ENCODE assay signal across 8 mouse cellular contexts in the genomic region with DNA sequence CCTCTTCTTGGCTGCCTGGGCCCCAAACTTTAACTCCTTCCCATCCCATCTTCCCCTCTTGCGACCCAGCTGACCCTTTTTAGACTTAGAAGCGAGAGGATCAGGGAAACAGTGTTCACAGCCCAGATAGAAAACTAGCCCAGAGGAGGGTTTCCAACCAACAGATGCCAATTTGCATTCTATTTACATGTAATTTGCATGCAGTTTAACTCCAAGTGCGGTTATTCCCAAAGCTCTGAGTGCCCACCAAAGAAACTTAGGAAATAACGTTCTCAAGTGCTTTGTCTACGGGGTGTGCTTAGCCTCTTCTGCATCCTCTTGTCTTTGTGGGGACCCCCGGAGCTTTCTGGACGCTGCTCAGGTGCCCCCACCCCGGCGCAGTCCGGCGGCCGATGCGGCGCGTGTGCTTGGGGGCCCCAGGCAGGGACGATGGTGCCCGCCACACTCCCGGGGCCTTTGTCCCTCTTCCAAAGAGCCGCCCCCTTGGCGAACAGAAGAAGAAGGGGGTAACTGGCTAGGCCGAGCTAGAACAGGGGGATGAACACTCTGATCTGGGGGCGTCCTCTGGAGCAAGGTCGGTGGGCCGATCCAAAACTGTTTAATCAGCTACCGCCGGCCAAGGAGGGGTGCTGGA. TPM values are rescaled to one million over a fixed set of nuclear protein-coding genes. Genes with fewer than 3 reads are reported as not detected.
A peak's percentile ranks its signal among the peaks of the same experiment; 100 is the strongest.
DNase-seq lines count a peak whose midpoint lies in the region; ATAC-seq lines count a peak whose summit lies in the region.

No protein-coding gene starts in this region.

- intact Hi-C loops in left cerebral cortex, postnatal 14 days (cut with DNase I): loop anchor here (5.0 to 10.0 kb wide), 3 partner anchors 96 to 399 kb away; a partner anchor contains a TSS

- H3K4me1 ChIP-seq in erythroblast, embryonic 14.5 days (ENCODE audit: control insufficient read depth): 0 out of 2 replicates have a peak, but pooled peaks cover 3% of the 10 kb centered on the region
- peaks cover 65% of the 10 kb centered on the region for H3K4me1 ChIP-seq in hindbrain, embryonic 10.5 days (replicated peaks)
- peaks cover 33% of the 10 kb centered on the region for H3K4me1 ChIP-seq in midbrain, embryonic 11.5 days (ENCODE audit: control insufficient read depth, insufficient read depth, low read length)

- peaks cover 42% of the 10 kb centered on the region for H3K27me3 ChIP-seq in erythroblast, embryonic 14.5 days (ENCODE audit: control insufficient read depth)
- peaks cover 6% of the 10 kb centered on the region for H3K27me3 ChIP-seq in hindbrain, embryonic 10.5 days (ENCODE audit: insufficient read depth, poor library complexity, severe bottlenecking)
- H3K27me3 ChIP-seq in midbrain, embryonic 11.5 days (ENCODE audit: control insufficient read depth, insufficient read depth, low read length): no peaks in the 10 kb centered on the region; the same call in none of the 2 replicates

- H3K9ac ChIP-seq in midbrain, embryonic 11.5 days (ENCODE audit: low read length): peak overlapping the region; percentile 91

- no peak for ATAC-seq in erythroblast, adult 5-6 weeks (replicated peaks; ENCODE audit: low FRiP score, poor library complexity, severe bottlenecking)
- peak; percentile 15; the same call in 1 of the 2 replicates for ATAC-seq in midbrain, embryonic 11.5 days (ENCODE audit: low FRiP score)

- H3K4me2 ChIP-seq in midbrain, embryonic 11.5 days: peak overlapping the region; percentile 93

- no peaks in the 10 kb centered on the region for H3K9me3 ChIP-seq in erythroblast, embryonic 14.5 days (ENCODE audit: control insufficient read depth, low read length)
- H3K9me3 ChIP-seq in hindbrain, embryonic 10.5 days: no peaks in the 10 kb centered on the region
- no peaks in the 10 kb centered on the region for H3K9me3 ChIP-seq in midbrain, embryonic 11.5 days (ENCODE audit: control insufficient read depth, low read length)

- DNase-seq in thymus, postnatal 4 days: peak; percentile 23
- no peak for DNase-seq in thymus, adult 18-20 months
- DNase-seq in hindbrain, embryonic 10.5 days (ENCODE audit: low spot score): peak; percentile 22
- peak; percentile 91 for DNase-seq in midbrain, embryonic 11.5 days (ENCODE audit: low spot score, missing footprints)
- no peak for DNase-seq in layer of hippocampus, adult 18-20 months (ENCODE audit: low spot score in 2 of 2)
- no peak for DNase-seq in left cerebral cortex, postnatal 14 days (ENCODE audit: low spot score in 2 of 2)

- WGBS in hindbrain, embryonic 10.5 days: under 1% methylated on average over 26 of the region's 26 CpGs
- WGBS in midbrain, embryonic 11.5 days: under 1% methylated on average over 26 of the region's 26 CpGs

- peak overlapping the region; percentile 12 for H3K4me3 ChIP-seq in erythroblast, embryonic 14.5 days (replicated peaks)
- peak overlapping the region; percentile 83 for H3K4me3 ChIP-seq in hindbrain, embryonic 10.5 days
- peak overlapping the region; percentile 78 for H3K4me3 ChIP-seq in midbrain, embryonic 11.5 days (ENCODE audit: low read depth, low read length)

- H3K36me3 ChIP-seq in erythroblast, embryonic 14.5 days (ENCODE audit: control insufficient read depth): no peaks in the 10 kb centered on the region
- peaks cover 23% of the 10 kb centered on the region for H3K36me3 ChIP-seq in hindbrain, embryonic 10.5 days
- no peaks in the 10 kb centered on the region for H3K36me3 ChIP-seq in midbrain, embryonic 11.5 days (ENCODE audit: control insufficient read depth, insufficient read depth, low read length)

- peak overlapping the region; percentile 94 for H3K27ac ChIP-seq in hindbrain, embryonic 10.5 days
- peak overlapping the region; percentile 74 for H3K27ac ChIP-seq in midbrain, embryonic 11.5 days (ENCODE audit: low read depth, low read length)

RNA-seq across cellular contexts. Expression of a gene that starts 1.3 kb away (rescaled TPM):
- 0.07 TPM in 1 of 2 replicates, not detected in the other for polyA plus RNA-seq in erythroblast, embryonic 14.5 days (2012)
- not detected in 2 replicates for total RNA-seq in erythroblast, adult 5-6 weeks (2015; ENCODE audit: low replicate concordance)
- not detected in 2 replicates for total RNA-seq in erythroblast, adult 5-6 weeks (2017; ENCODE audit: low replicate concordance)
- polyA plus RNA-seq in hindbrain, embryonic 10.5 days (2016; fragmentation: Nextera tagmentation; extraction: Ambion mirVana): 17.5 and 25.4 TPM in 2 replicates
- polyA plus RNA-seq in midbrain, embryonic 11.5 days (2014; fragmentation: Nextera tagmentation; extraction: Ambion mirVana): 20.0 and 20.1 TPM in 2 replicates
- 100 to 1,000 TPM; 139 to 155 TPM for total RNA-seq in layer of hippocampus, adult 18-20 months (2021)
- 10 to 100 TPM; 59.1 to 70.6 TPM for total RNA-seq in left cerebral cortex, postnatal 14 days (2021)

Comparison
In these comparisons a context has a peak if more than half of its experiments do, and no peak if none do; other contexts are left out.
1. DNase-seq: peak in thymus, postnatal 4 days (single experiment), hindbrain, embryonic 10.5 days (single experiment) and midbrain, embryonic 11.5 days (single experiment); none in thymus, adult 18-20 months (0 of 2), layer of hippocampus, adult 18-20 months (0 of 2) and left cerebral cortex, postnatal 14 days (0 of 2).
2. H3K4me3 ChIP-seq: peak in every context shown above with its lines; median percentile 83 in hindbrain, embryonic 10.5 days; 78 in midbrain, embryonic 11.5 days; 12 in erythroblast, embryonic 14.5 days.
3. RNA of a gene that starts 1.3 kb away (total RNA-seq): 139 to 155 TPM in layer of hippocampus, adult 18-20 months and 59.1 to 70.6 TPM in left cerebral cortex, postnatal 14 days; not detected in erythroblast, adult 5-6 weeks; every median in the first group is over 10 times any median in the second.